Mouse (Mus musculus): ENCODE results near the gene Ddx10. TPM values are rescaled to one million over a fixed set of nuclear protein-coding genes. Genes with fewer than 3 reads are reported as not detected.
"Not testable (repeated sequence)": the region's sequence is repeated elsewhere in the genome, so short reads cannot be mapped to it uniquely, and the experiment has no call there.

Gene Ddx10
- total and polyA plus RNA-seq, 3 experiments, result 12.3 to 64.9 (median 52.4) TPM

GRCm38 (mm10) chr9:53218181-53218580 is 29.7 kb downstream of the Ddx10 start:
- Histone ChIP-seq H3K9me3 (replicated peaks) (no peaks in the 10 kb centered on the region), H3K27me3 (ENCODE audit: insufficient read depth, low read length) (no peaks in the 10 kb centered on the region), H3K36me3 (replicated peaks) (peaks cover 35% of the 10 kb centered on the region), H3K4me3 (ENCODE audit: low read depth, low read length) (no peak overlapping the region), H3K4me1 (ENCODE audit: insufficient read depth, low read depth, low read length) (no peaks in the 10 kb centered on the region)
- TF ChIP-seq GATA1 (IDR thresholded peaks at IDR 0.05; ENCODE audit: borderline replicate concordance, low read length) (no peak), TAL1 (conservative IDR thresholded peaks at IDR 0.05; ENCODE audit: low read depth, low read length) (no peak), GATA2 (IDR thresholded peaks at IDR 0.05; ENCODE audit: borderline replicate concordance, low read depth, low read length) (no peak), CTCF (IDR thresholded peaks at IDR 0.05; ENCODE audit: low read depth, low read length) (no peak), POLR2AphosphoS5 (IDR thresholded peaks at IDR 0.05; ENCODE audit: insufficient replicate concordance, low read depth, low read length) (no peak)
- ATAC-seq (ENCODE audit: extremely low read depth, insufficient number of reproducible peaks, low FRiP score, poor library complexity, severe bottlenecking) (no peak), DNase-seq (ENCODE audit: low spot score) (no peak)

DNA sequence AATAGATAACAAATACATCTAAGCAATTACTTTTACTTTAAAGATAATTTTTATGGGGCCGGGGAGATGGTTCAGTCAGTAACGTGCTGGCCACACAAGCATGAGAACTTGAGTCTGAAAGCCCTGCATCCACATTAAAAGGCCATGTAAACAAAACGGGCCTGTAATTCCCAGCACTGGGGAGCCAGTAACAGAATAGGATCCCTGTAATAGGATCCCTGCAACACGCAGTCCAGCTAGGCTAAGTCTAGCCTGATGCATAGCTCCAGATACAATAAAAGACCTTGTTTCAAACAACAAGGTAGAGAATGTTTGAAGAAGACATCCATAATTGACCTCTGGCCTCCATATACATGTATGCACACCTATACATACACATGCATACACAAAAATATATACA is 39.6 kb downstream of the Ddx10 start:
- peaks cover 43% of the 10 kb centered on the region for H3K36me3 ChIP-seq (replicated peaks)
- H3K9me3 ChIP-seq (replicated peaks), result no peaks in the 10 kb centered on the region
- no peaks in the 10 kb centered on the region for H3K27me3 ChIP-seq (ENCODE audit: insufficient read depth, low read length)
- no peak overlapping the region for H3K4me3 ChIP-seq (ENCODE audit: low read depth, low read length)
- H3K4me1 ChIP-seq (ENCODE audit: insufficient read depth, low read depth, low read length), result no peaks in the 10 kb centered on the region; the same call in 1 of the 2 replicates
- ATAC-seq (ENCODE audit: extremely low read depth, insufficient number of reproducible peaks, low FRiP score, poor library complexity, severe bottlenecking) (no peak), DNase-seq (ENCODE audit: low spot score) (no peak)
- TF ChIP-seq TAL1 (conservative IDR thresholded peaks at IDR 0.05; ENCODE audit: low read depth, low read length), result no peak

DNA sequence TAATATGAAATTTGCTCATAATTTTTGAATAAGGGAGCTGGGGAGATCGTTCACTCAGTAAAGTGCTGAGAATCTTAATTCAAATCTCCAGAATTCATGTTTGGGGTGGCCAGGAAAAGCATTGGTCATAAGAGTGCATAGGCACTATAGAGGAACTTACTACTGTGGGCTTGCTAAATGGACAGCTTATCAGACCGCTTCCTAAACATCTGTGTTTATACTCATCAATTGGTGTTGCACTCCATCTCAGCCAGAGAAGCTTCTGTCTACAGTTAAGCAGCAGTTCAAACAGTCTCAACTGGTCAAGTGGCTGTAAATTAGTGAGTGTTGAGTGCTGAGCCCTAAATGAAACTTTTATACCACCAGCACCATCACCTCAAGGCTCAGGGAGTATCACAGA is 73.3 kb downstream of the Ddx10 start:
- Histone ChIP-seq H3K4me3 (ENCODE audit: low read depth, low read length) (no peak overlapping the region), H3K36me3 (replicated peaks) (peaks cover 4% of the 10 kb centered on the region), H3K4me1 (ENCODE audit: insufficient read depth, low read depth, low read length) (peaks cover 10% of the 10 kb centered on the region), H3K27me3 (ENCODE audit: insufficient read depth, low read length) (no peaks in the 10 kb centered on the region), H3K9me3 (replicated peaks) (no peaks in the 10 kb centered on the region)
- peak; percentile 34; the same call in 1 of the 2 replicates for ATAC-seq (ENCODE audit: extremely low read depth, insufficient number of reproducible peaks, low FRiP score, poor library complexity, severe bottlenecking)
- TF ChIP-seq GATA2 (IDR thresholded peaks at IDR 0.05; ENCODE audit: borderline replicate concordance, low read depth, low read length) (no peak), CTCF (IDR thresholded peaks at IDR 0.05; ENCODE audit: low read depth, low read length) (no peak), TAL1 (conservative IDR thresholded peaks at IDR 0.05; ENCODE audit: low read depth, low read length) (no peak), POLR2AphosphoS5 (IDR thresholded peaks at IDR 0.05; ENCODE audit: insufficient replicate concordance, low read depth, low read length) (no peak), GATA1 (IDR thresholded peaks at IDR 0.05; ENCODE audit: borderline replicate concordance, low read length) (no peak)
- DNase-seq (ENCODE audit: low spot score), result no peak

- no peak for ATAC-seq (ENCODE audit: extremely low read depth, insufficient number of reproducible peaks, low FRiP score, poor library complexity, severe bottlenecking)
- peaks cover 5% of the 10 kb centered on the region; the same call in 1 of the 2 replicates for H3K4me1 ChIP-seq (ENCODE audit: insufficient read depth, low read depth, low read length)
- no peaks in the 10 kb centered on the region for H3K9me3 ChIP-seq (replicated peaks)
- no peak for DNase-seq (ENCODE audit: low spot score)
- H3K27me3 ChIP-seq (ENCODE audit: insufficient read depth, low read length), result no peaks in the 10 kb centered on the region
- H3K4me3 ChIP-seq (ENCODE audit: low read depth, low read length), result no peak overlapping the region
- TF ChIP-seq CTCF (IDR thresholded peaks at IDR 0.05; ENCODE audit: low read depth, low read length) (no peak), TAL1 (conservative IDR thresholded peaks at IDR 0.05; ENCODE audit: low read depth, low read length) (no peak), POLR2AphosphoS5 (IDR thresholded peaks at IDR 0.05; ENCODE audit: insufficient replicate concordance, low read depth, low read length) (no peak), GATA1 (IDR thresholded peaks at IDR 0.05; ENCODE audit: borderline replicate concordance, low read length) (no peak), GATA2 (IDR thresholded peaks at IDR 0.05; ENCODE audit: borderline replicate concordance, low read depth, low read length) (no peak)
- H3K36me3 ChIP-seq (replicated peaks), result no peaks in the 10 kb centered on the region
Measured at GRCm38 (mm10) chr9:53173258-53173657, 74.6 kb downstream of the Ddx10 start.

GRCm38 (mm10) chr9:53144266-53144665 is 103.6 kb downstream of the Ddx10 start:
- no peak overlapping the region for H3K4me3 ChIP-seq (ENCODE audit: low read depth, low read length)
- H3K27me3 ChIP-seq (ENCODE audit: insufficient read depth, low read length), result no peaks in the 10 kb centered on the region
- DNase-seq (ENCODE audit: low spot score) (peak; percentile 7), ATAC-seq (ENCODE audit: extremely low read depth, insufficient number of reproducible peaks, low FRiP score, poor library complexity, severe bottlenecking) (peak; percentile 40; the same call in 1 of the 2 replicates)
- H3K4me1 ChIP-seq (ENCODE audit: insufficient read depth, low read depth, low read length), result no peaks in the 10 kb centered on the region
- H3K36me3 ChIP-seq (replicated peaks), result peaks cover 18% of the 10 kb centered on the region
- TF ChIP-seq GATA2 (IDR thresholded peaks at IDR 0.05; ENCODE audit: borderline replicate concordance, low read depth, low read length) (no peak), TAL1 (conservative IDR thresholded peaks at IDR 0.05; ENCODE audit: low read depth, low read length) (no peak), CTCF (IDR thresholded peaks at IDR 0.05; ENCODE audit: low read depth, low read length) (peak; percentile 67), GATA1 (IDR thresholded peaks at IDR 0.05; ENCODE audit: borderline replicate concordance, low read length) (no peak)
- no peaks in the 10 kb centered on the region for H3K9me3 ChIP-seq (replicated peaks)

- Histone ChIP-seq H3K9me3 (replicated peaks) (no peaks in the 10 kb centered on the region), H3K4me1 (ENCODE audit: insufficient read depth, low read depth, low read length) (no peaks in the 10 kb centered on the region), H3K36me3 (replicated peaks) (peaks cover 17% of the 10 kb centered on the region), H3K27me3 (ENCODE audit: insufficient read depth, low read length) (no peaks in the 10 kb centered on the region), H3K4me3 (ENCODE audit: low read depth, low read length) (no peak overlapping the region)
- ATAC-seq (ENCODE audit: extremely low read depth, insufficient number of reproducible peaks, low FRiP score, poor library complexity, severe bottlenecking) (no peak), DNase-seq (ENCODE audit: low spot score) (no peak)
- TF ChIP-seq GATA2 (IDR thresholded peaks at IDR 0.05; ENCODE audit: borderline replicate concordance, low read depth, low read length) (no peak), TAL1 (conservative IDR thresholded peaks at IDR 0.05; ENCODE audit: low read depth, low read length) (no peak), POLR2AphosphoS5 (IDR thresholded peaks at IDR 0.05; ENCODE audit: insufficient replicate concordance, low read depth, low read length) (no peak), GATA1 (IDR thresholded peaks at IDR 0.05; ENCODE audit: borderline replicate concordance, low read length) (no peak), CTCF (IDR thresholded peaks at IDR 0.05; ENCODE audit: low read depth, low read length) (no peak)
Measured at GRCm38 (mm10) chr9:53143508-53143907, 104.3 kb downstream of the Ddx10 start.

DNA sequence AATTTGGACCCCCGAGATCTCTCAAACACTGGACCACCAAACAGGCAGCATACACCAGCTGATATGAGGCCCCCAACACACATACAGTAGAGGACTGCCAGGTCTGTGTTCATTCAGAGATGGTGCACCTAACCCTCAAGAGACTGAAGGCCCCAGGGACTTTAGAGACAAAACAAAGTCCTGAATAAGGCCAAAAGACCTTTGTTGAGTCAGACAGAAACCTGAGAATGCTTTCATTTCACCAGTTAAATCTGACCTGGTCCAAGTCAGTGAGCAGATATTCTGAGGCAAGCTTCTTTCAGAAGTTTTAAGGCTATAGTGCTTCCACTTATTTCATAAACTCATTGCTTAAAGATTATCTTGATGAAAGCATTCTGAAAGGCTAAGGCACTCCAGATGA is 105.4 kb downstream of the Ddx10 start:
- not testable (repeated sequence) for H3K9me3 ChIP-seq (replicated peaks); ATAC-seq (ENCODE audit: extremely low read depth, insufficient number of reproducible peaks, low FRiP score, poor library complexity, severe bottlenecking); H3K4me1 ChIP-seq (ENCODE audit: insufficient read depth, low read depth, low read length); DNase-seq (ENCODE audit: low spot score); H3K4me3 ChIP-seq (ENCODE audit: low read depth, low read length); H3K27me3 ChIP-seq (ENCODE audit: insufficient read depth, low read length)
- H3K36me3 ChIP-seq (replicated peaks), result peaks cover 21% of the 10 kb centered on the region

Measured in G1E (cell line).